Mouse (Mus musculus) brain, embryonic 14.5 days (tissue): ENCODE data around the gene Phlpp2.

Experiments used
- CTCF ChIP-seq: fragments of 200-500 bp; IDR thresholded peaks from 2 replicates; pipeline ENCODE4 v1.5.1; 2012; ENCODE audit warnings: inconsistent platforms, mild to moderate bottlenecking, moderate library complexity, borderline replicate concordance; ENCODE audit not compliant: insufficient read depth, insufficient read length; ENCODE audit errors: extremely low read depth
- POLR2A ChIP-seq: fragments of 200-500 bp; IDR thresholded peaks from 2 replicates; pipeline ENCODE4 v1.6.1; 2012; ENCODE audit warnings: mild to moderate bottlenecking, inconsistent platforms, borderline replicate concordance; ENCODE audit not compliant: poor library complexity, insufficient read depth, insufficient read length, severe bottlenecking; ENCODE audit errors: extremely low read depth

DNA sequence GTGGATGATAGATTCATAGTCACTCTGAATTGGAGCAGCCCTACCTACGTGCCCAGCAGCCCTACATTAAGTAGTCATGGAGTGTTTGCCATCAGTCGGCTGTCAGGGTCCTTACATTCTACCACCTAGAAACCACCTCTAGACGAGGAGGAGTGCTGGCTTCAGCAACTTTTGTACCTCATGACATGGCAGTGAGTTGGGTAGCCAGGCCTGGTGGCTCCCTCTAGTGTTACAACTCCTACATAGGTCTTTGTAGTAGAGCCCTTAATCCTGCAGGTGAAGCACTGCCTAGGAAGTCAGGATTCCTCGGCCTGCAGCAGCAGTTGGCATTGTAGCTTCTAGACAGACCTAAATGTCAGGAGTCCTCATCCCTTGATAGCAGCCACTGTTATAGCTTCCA is 48.9 kb downstream of the Phlpp2 start:
- TF ChIP-seq POLR2A (no peak), CTCF (peak; percentile 58; the same call in 1 of the 2 replicates)
